Mouse (Mus musculus) liver, postnatal 0 days (tissue): ENCODE results near the gene Usp2.

Experiments used
- CTCF ChIP-seq: sonication (generic); IDR thresholded peaks from 2 replicates; pipeline ENCODE4 v1.5.1; 2016; ENCODE audit warnings: antibody characterized with exemption, low read depth
- EP300 ChIP-seq: IDR thresholded peaks from 2 replicates; pipeline ENCODE4 v1.6.1; 2016; ENCODE audit warnings: antibody characterized with exemption, low read depth, mild to moderate bottlenecking

- TF ChIP-seq EP300 (no peak), CTCF (no peak)
Observed at GRCm38 (mm10) chr9:44137846-44138245, 71.0 kb downstream of the Usp2 start.
